Mouse (Mus musculus): ENCODE data around the gene Atp6v0b.

Atp6v0b gene

GRCm38 (mm10) chr4:117840821-117841220 lies 46.3 kb downstream of the Atp6v0b start:
- DNase-seq (ENCODE audit: extremely low read depth, low read depth, low spot score): no peak

DNA sequence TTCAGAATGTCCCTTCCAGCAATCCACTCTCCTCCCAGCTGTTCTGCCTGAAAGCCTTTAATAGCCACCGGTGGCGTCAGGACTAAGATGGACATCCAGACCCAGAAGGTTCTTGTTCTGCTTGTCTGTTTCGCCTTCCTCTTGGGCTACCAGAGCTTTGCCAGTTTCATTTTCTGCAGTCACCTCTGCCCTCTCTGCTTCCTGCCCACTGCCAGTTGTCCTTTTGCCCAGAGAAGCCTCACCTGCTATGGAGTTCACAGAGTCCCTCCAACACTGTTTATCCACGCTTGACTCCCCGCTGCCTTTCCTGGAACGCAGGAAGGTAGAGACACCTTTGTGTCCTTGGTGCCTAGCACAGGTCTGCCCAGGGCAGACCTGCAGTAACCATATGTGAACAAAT lies 47.8 kb downstream of the Atp6v0b start:
- no peak for DNase-seq (ENCODE audit: extremely low read depth, low read depth, low spot score)

DNA sequence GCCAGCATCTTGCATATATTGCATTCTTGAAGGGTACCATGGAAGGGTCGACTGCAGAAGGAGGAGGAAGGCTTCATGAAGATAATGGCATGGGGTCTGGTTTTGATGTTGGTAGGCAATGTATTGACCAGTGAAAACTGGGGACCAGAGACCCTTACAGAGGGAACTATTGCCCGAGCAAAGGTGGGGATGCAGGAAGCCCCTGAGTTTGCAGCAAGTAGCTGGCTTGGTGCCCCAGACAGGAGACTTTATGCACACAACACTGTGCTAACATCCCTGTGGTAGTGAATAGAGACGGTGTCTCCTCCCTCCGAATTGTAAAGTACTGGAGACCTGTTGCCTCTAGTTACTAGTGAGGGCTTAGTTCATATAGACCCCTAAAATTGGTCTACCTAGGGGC lies 49.9 kb downstream of the Atp6v0b start:
- no peak for DNase-seq (ENCODE audit: extremely low read depth, low read depth, low spot score)

DNA sequence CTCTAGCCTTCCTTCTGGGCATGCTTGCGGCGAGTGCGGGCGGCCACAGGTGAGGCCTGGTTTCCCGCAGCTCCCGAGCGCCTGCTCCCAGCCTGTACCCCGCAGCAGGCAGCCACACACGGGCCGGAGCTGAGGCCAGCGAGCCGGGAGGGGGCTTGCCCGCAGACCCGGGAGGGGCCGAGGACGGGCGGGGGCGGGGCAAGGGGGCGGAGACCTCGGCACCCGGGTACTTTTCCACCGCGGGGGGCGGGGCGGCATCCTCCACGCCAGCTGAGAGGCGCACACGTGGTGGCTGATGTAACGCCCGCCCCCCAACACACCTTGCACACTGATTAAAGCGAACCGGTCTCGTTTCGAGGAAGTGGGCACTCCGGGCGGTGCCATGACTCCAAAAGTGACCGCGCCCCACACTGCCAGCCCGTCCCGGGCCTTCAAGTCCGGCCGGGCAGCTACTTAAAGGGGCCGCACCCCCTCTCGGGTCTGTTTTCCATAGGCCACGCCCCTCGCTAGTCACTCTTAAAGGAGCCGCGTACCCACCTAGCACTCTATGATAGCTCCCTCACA lies 50.8 kb downstream of the Atp6v0b start:
- no peak for DNase-seq (ENCODE audit: extremely low read depth, low read depth, low spot score)

DNA sequence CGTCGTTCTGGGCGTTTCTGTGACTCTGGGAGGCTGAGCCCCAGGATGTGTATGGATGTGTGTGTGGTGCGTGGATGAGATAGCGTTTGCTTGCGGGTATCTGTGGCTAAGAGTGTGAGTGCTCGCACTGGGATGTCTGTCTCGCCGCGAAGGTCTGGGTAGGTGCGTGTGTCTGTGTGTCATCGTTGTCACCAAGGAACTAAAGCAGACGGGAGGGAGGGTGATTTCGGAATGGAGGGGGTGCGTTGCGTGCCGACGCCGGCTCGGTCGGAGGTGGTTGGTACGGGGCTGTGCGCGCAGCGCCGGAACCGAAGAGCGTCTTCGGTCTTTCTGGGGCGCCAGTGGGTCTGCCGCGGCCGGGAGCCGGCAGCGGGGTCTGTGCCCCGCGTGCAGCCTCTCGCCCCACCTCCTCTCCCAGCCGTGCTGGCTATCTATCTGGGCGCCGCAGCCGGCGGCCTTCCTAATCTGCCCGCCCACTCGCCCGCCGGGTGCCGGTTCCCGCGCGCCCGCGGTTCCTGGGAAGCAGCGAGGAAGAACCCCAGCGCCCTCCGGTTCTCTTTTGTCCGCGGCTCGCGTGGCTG lies 51.5 kb downstream of the Atp6v0b start:
- no peak for DNase-seq (ENCODE audit: extremely low read depth, low read depth, low spot score)

DNA sequence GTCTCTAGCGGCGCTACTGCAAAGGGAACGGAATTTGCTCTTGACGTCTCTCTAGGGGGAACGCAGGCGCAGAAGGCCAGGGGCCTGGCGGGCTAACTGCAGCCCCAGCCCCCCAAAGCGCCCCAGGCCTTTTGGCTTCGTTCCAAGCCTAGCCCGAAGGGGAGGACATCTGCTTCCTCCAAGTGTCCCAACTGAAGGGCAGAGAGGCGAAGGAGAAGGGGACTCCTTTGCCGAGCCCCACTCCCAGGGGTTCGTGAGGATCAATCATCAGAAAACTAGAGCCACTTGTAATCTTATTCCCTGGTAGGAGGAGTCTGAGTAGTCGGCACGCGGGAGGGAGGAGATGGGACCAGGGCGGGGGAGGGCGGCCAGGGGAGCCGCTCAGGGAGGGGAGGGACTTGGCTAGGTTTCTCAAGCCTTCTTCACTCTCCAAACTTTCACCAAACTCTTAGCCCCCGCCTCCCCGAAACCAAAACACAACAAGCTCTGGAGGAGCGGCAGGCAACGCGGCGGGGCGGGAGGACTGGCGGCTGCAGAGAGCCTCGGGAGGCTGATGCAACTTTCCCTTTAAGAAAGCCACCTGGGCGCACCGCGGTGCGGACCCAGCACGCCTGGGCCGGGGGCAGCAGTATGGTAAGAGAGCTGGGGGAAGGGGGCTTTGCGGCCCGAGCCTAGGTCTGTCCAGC lies 52.1 kb downstream of the Atp6v0b start:
- no peak for DNase-seq (ENCODE audit: extremely low read depth, low read depth, low spot score)

DNA sequence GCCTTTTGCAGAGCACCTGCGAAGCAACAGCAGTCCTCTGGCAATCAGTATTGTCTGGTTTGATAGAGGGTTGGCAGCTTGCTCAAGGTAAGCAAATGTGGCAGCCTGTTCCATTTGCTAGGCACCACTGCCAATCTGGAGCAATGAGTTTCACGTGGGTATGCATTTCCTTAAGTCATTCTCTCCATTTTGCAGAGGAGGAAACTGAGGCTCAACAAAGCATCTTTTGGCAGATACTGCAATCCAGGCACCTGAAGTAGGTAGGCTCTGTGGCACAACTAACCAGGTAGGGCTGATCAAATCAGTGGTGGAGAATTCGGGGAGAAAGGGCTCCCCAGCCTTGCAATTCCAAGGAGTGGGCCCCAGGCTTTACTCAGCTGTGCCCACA lies 52.7 kb downstream of the Atp6v0b start, which contains the start of gene Slc6a9:
TSS of gene Slc6a9 (plus strand) at position 50 of the 388 bp plus-strand sequence.
- DNase-seq (ENCODE audit: extremely low read depth, low read depth, low spot score): no peak

Data from fat pad, adult 2 months (tissue).